Mouse (Mus musculus) lung, postnatal 0 days (tissue): ENCODE data around the gene Fto. TPM values are rescaled to one million over a fixed set of nuclear protein-coding genes. Genes with fewer than 3 reads are reported as not detected.

Source experiments
- ATAC-seq: fragments of 200-750 bp; cut with Nextera tagmentation; 2 replicates; pipeline ENCODE4 v1.8.0; 2017; ENCODE audit warnings: moderate library complexity
- DNase-seq: peaks from one replicate; pipeline ENCODE4 v3.0.0-alpha.2; 2016; ENCODE audit warnings: low spot score
- H3K27ac ChIP-seq: fragments of 300-500 bp; sonication (generic); 2 replicates; pipeline ENCODE4 v1.5.1; 2014; ENCODE audit warnings: antibody characterized with exemption, mild to moderate bottlenecking, low read length, mixed read lengths
- H3K27me3 ChIP-seq: fragments of 300-500 bp; sonication (generic); replicated peaks from 2 replicates; pipeline ENCODE4 v1.6.1; 2014; ENCODE audit warnings: low read length, mixed read lengths; ENCODE audit not compliant: insufficient read depth
- H3K36me3 ChIP-seq: fragments of 300-500 bp; sonication (generic); 2 replicates; pipeline ENCODE4 v1.6.1; 2014; ENCODE audit warnings: low read length, mixed read lengths; ENCODE audit not compliant: insufficient read depth
- H3K4me1 ChIP-seq: fragments of 300-500 bp; sonication (generic); 2 replicates; pipeline ENCODE4 v1.6.1; 2014; ENCODE audit warnings: antibody characterized with exemption, low read depth, low read length, mixed read lengths; ENCODE audit not compliant: insufficient read depth
- H3K4me2 ChIP-seq: fragments of 300-500 bp; sonication (generic); replicated peaks from 2 replicates; pipeline ENCODE4 v1.6.1; 2014; ENCODE audit warnings: low read depth, mild to moderate bottlenecking, low read length, moderate library complexity, mixed read lengths
- H3K4me3 ChIP-seq: fragments of 300-500 bp; sonication (generic); 2 replicates; pipeline ENCODE4 v1.5.1; 2014; ENCODE audit warnings: low read depth, low read length
- H3K9ac ChIP-seq: fragments of 300-500 bp; sonication (generic); replicated peaks from 2 replicates; pipeline ENCODE4 v1.6.1; 2014; ENCODE audit warnings: low read depth, mild to moderate bottlenecking
- H3K9me3 ChIP-seq: fragments of 300-500 bp; sonication (generic); 2 replicates; pipeline ENCODE4 v1.6.1; 2016; ENCODE audit warnings: low read length, mixed read lengths
- CTCF ChIP-seq: IDR thresholded peaks from 2 replicates; pipeline ENCODE4 v1.5.1; 2016; ENCODE audit warnings: antibody characterized with exemption, mild to moderate bottlenecking
- EP300 ChIP-seq: IDR thresholded peaks from 2 replicates; pipeline ENCODE4 v1.6.1; 2016; ENCODE audit warnings: antibody characterized with exemption, mild to moderate bottlenecking, control low read depth
- WGBS: fragments of 180-500 bp; shearing (Covaris S2); extraction: QIAGEN DNeasy Blood & Tissue Kit; methylation state at CpG from one replicate; pipeline ENCODE4 v1.1.7; 2014; 5-methylcytosine and 5-hydroxymethylcytosine counted together
- polyA plus RNA-seq: library from polyadenylated mRNA; unstranded; fragments of >200 nt; fragmentation: Nextera tagmentation; extraction: Ambion mirVana; gene quantifications from 2 replicates; pipeline ENCODE4 v1.2.1, GENCODE M21; 2015

The Fto gene
- polyA plus RNA-seq, 1 experiment from 2014 or later: 29.8 TPM

GRCm38 (mm10) chr8:91712731-91713569 lies 399.6 kb downstream of the Fto start:
- Histone ChIP-seq H3K9ac (no peak overlapping the region; the same call in 1 of the 2 replicates), H3K4me2 (peak overlapping the region; percentile 62), H3K9me3 (no peaks in the 10 kb centered on the region), H3K36me3 (no peaks in the 10 kb centered on the region), H3K4me3 (peak overlapping the region; percentile 32), H3K27ac (no peak overlapping the region), H3K4me1 (no peaks in the 10 kb centered on the region), H3K27me3 (peaks cover 8% of the 10 kb centered on the region; the same call in 1 of the 2 replicates)
- 8% methylated on average over 31 of the region's 31 CpGs for WGBS
- DNase-seq (peak; percentile 14), ATAC-seq (no peak)
- 0 out of 2 replicates have a peak, but pooled peaks have one; percentile 3 for TF ChIP-seq CTCF
- no peak for TF ChIP-seq EP300

GRCm38 (mm10) chr8:91713677-91714312 lies 400.5 kb downstream of the Fto start:
- Histone ChIP-seq H3K27ac (no peak overlapping the region), H3K4me2 (peak overlapping the region; percentile 62), H3K36me3 (no peaks in the 10 kb centered on the region), H3K4me1 (no peaks in the 10 kb centered on the region), H3K4me3 (peak overlapping the region; percentile 32; the same call in 1 of the 2 replicates), H3K27me3 (peaks cover 8% of the 10 kb centered on the region; the same call in 1 of the 2 replicates), H3K9me3 (no peaks in the 10 kb centered on the region), H3K9ac (no peak overlapping the region; the same call in 1 of the 2 replicates)
- TF ChIP-seq EP300 (no peak), CTCF (no peak)
- WGBS: 12% methylated on average over 12 of the region's 12 CpGs
- ATAC-seq: 0 out of 2 replicates have a peak, but pooled peaks have one; percentile 23
- DNase-seq: peak; percentile 29

- peak; percentile 33 for DNase-seq
Observed at GRCm38 (mm10) chr8:91714733-91715132, 401.4 kb downstream of the Fto start.

GRCm38 (mm10) chr8:91715387-91716085 lies 402.2 kb downstream of the Fto start:
- Histone ChIP-seq H3K9ac (no peak overlapping the region), H3K9me3 (no peaks in the 10 kb centered on the region), H3K27ac (no peak overlapping the region), H3K27me3 (peaks cover 7% of the 10 kb centered on the region; the same call in 1 of the 2 replicates), H3K36me3 (no peaks in the 10 kb centered on the region), H3K4me3 (no peak overlapping the region), H3K4me2 (no peak overlapping the region), H3K4me1 (no peaks in the 10 kb centered on the region)
- TF ChIP-seq EP300: no peak
- TF ChIP-seq CTCF: no peak
- ATAC-seq (no peak), DNase-seq (no peak)
- 59% methylated on average over 8 of the region's 8 CpGs for WGBS

More at GRCm38 (mm10) chr8:91714733-91715132, 401.4 kb downstream of the Fto start:
- no peak overlapping the region for H3K4me3 ChIP-seq
- no peak overlapping the region for H3K9ac ChIP-seq
- WGBS: 67% methylated on average over 7 of the region's 7 CpGs
- no peaks in the 10 kb centered on the region for H3K4me1 ChIP-seq
- no peaks in the 10 kb centered on the region for H3K36me3 ChIP-seq
- H3K9me3 ChIP-seq: no peaks in the 10 kb centered on the region
- no peak for ATAC-seq
- peaks cover 8% of the 10 kb centered on the region; the same call in 1 of the 2 replicates for H3K27me3 ChIP-seq
- no peak overlapping the region for H3K27ac ChIP-seq
- H3K4me2 ChIP-seq: no peak overlapping the region
- TF ChIP-seq CTCF (no peak), EP300 (no peak)

Other genes with a start within 250 kb of the Fto start
- gene Rbl2, start 243.5 kb upstream of the Fto start, polyA plus RNA-seq: 13.7 and 13.8 TPM in 2 replicates
- gene Aktip, start 113.5 kb upstream of the Fto start, polyA plus RNA-seq: 65.1 and 65.6 TPM in 2 replicates
- gene Rpgrip1l, start 263 bp upstream of the Fto start, polyA plus RNA-seq: 6.0 and 8.0 TPM in 2 replicates